In the genomic region with DNA sequence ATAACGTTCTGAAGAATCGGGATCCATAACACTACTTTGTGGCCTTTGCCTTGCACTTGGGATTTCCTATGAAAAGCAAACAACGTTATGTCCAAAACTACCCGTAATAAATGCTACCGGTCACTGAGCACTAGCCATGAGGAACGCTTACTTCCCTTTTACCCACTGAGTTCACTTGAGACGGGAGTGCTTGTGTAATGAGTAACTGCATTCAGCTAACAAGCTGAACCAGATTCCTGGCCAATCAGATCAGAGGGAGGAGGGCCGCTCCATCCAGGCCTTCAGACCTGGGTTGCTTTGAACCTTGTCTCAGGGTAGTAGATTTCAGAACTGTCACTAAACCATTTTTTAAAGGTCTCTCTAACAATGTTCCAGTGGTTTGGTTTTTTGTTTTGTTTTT, we compare ENCODE assay signal across 9 mouse cellular contexts.
DNase-seq lines count a peak whose midpoint lies in the region; ATAC-seq and TF ChIP-seq lines count a peak whose summit lies in the region.
"Had no signal": no experiment of that assay in that cellular context is flagged by ENCODE, and none has a peak within 500 bp of the region (broad histone marks: within the 10 kb centered on the region; RNA-seq: fewer than 3 reads in every experiment).

No protein-coding gene starts in this region.

- 0 out of 2 replicates have a peak, but pooled peaks cover 2% of the 10 kb centered on the region for H3K36me3 ChIP-seq in kidney, embryonic 14.5 days (ENCODE audit: control insufficient read depth, insufficient read depth, low read length)
- H3K36me3 ChIP-seq in thymus, adult 2 months (ENCODE audit: control insufficient read depth, insufficient read depth, low read length) = no peaks in the 10 kb centered on the region
- H3K36me3 ChIP-seq: embryonic facial prominence, embryonic 12.5 days had no signal

- H3K9ac ChIP-seq in kidney, embryonic 14.5 days (ENCODE audit: low read depth, low read length) = no peak overlapping the region
- H3K9ac ChIP-seq: embryonic facial prominence, embryonic 12.5 days had no signal

- H3K27me3 ChIP-seq in kidney, embryonic 14.5 days (ENCODE audit: control insufficient read depth, insufficient read depth, low read length) = no peaks in the 10 kb centered on the region
- H3K27me3 ChIP-seq in thymus, adult 2 months (ENCODE audit: control insufficient read depth, insufficient read depth, low read length) = no peaks in the 10 kb centered on the region
- H3K27me3 ChIP-seq: embryonic facial prominence, embryonic 12.5 days had no signal

- H3K27ac ChIP-seq in kidney, embryonic 14.5 days (ENCODE audit: low read depth, low read length) = peak overlapping the region; percentile 73
- H3K27ac ChIP-seq in thymus, adult 2 months (ENCODE audit: control insufficient read depth, insufficient read depth, low read length) = no peak overlapping the region
- H3K27ac ChIP-seq: embryonic facial prominence, embryonic 12.5 days had no signal

- H3K9me3 ChIP-seq in kidney, embryonic 14.5 days (ENCODE audit: control insufficient read depth, low read length) = no peaks in the 10 kb centered on the region
- H3K9me3 ChIP-seq: embryonic facial prominence, embryonic 12.5 days had no signal

- DNase-seq in gastrocnemius, adult 18-20 months (ENCODE audit: low spot score) = peak; percentile 30
- no peak for DNase-seq in gastrocnemius, postnatal 36 days
- peak; percentile 24 for DNase-seq in brain, embryonic 14.5 days (ENCODE audit: low read depth)
- DNase-seq in thymus, adult 2 months = no peak
- no peak for DNase-seq in cerebellum, postnatal 25 days
- no peak for DNase-seq in thymus, postnatal 14 days

- intact Hi-C loops in gastrocnemius, postnatal 36 days (cut with DNase I) = no loop called here

- peak overlapping the region; percentile 17; the same call in 1 of the 2 replicates for H3K4me2 ChIP-seq in kidney, embryonic 14.5 days (replicated peaks; ENCODE audit: low read depth, low read length)
- H3K4me2 ChIP-seq: embryonic facial prominence, embryonic 12.5 days had no signal

- H3K4me3 ChIP-seq in kidney, embryonic 14.5 days (ENCODE audit: low read length) = no peak overlapping the region
- H3K4me3 ChIP-seq in thymus, adult 2 months (ENCODE audit: control insufficient read depth, insufficient read depth, low read length) = no peak overlapping the region
- H3K4me3 ChIP-seq: embryonic facial prominence, embryonic 12.5 days had no signal

- WGBS in kidney, embryonic 14.5 days = 25% methylated on average over 8 of the region's 8 CpGs
- 96% methylated on average over 8 of the region's 8 CpGs for WGBS in thymus, adult 2 months

- TF ChIP-seq CTCF in brain, embryonic 14.5 days (IDR thresholded peaks at IDR 0.05; ENCODE audit: borderline replicate concordance, extremely low read depth, insufficient read depth, insufficient read length) = no peak
- TF ChIP-seq CTCF in thymus, adult 2 months (IDR thresholded peaks at IDR 0.05; ENCODE audit: borderline replicate concordance, control insufficient read depth, extremely low read depth, insufficient read depth, low read length, poor library complexity) = no peak

- H3K4me1 ChIP-seq in kidney, embryonic 14.5 days (ENCODE audit: control insufficient read depth, insufficient read depth, low read length) = peaks cover 35% of the 10 kb centered on the region
- H3K4me1 ChIP-seq in thymus, adult 2 months (replicated peaks; ENCODE audit: control insufficient read depth, insufficient read depth, low read length) = no peaks in the 10 kb centered on the region

- ATAC-seq in kidney, embryonic 14.5 days (ENCODE audit: low FRiP score, low TSS enrichment) = peak; percentile 91
- ATAC-seq in megakaryocyte, adult 5-6 weeks (ENCODE audit: poor library complexity, severe bottlenecking) = peak; percentile 69

- no peak for TF ChIP-seq POLR2A in brain, embryonic 14.5 days (IDR thresholded peaks at IDR 0.05; ENCODE audit: borderline replicate concordance, extremely low read depth, insufficient read depth, insufficient read length, poor library complexity, severe bottlenecking)
- TF ChIP-seq POLR2A in thymus, adult 2 months (IDR thresholded peaks at IDR 0.05; ENCODE audit: control insufficient read depth, extremely low read depth, insufficient read depth, low read length, poor library complexity) = no peak

Comparison
In these comparisons a context has a peak if more than half of its experiments do, and no peak if none do; other contexts are left out.
1. DNase-seq: peak in gastrocnemius, adult 18-20 months (single experiment) and brain, embryonic 14.5 days (single experiment); none in gastrocnemius, postnatal 36 days (0 of 2), thymus, adult 2 months (single experiment), cerebellum, postnatal 25 days (0 of 2) and thymus, postnatal 14 days (single experiment).